Mouse (Mus musculus) forebrain, embryonic 15.5 days (tissue): ENCODE data around the gene Wnt2. TPM values are rescaled to one million over a fixed set of nuclear protein-coding genes. Genes with fewer than 3 reads are reported as not detected.

Experiments used
- polyA plus RNA-seq: library from polyadenylated mRNA; unstranded; fragments of >200 nt; fragmentation: Nextera tagmentation; extraction: Ambion mirVana; gene quantifications from 2 replicates; pipeline ENCODE4 v1.2.1, GENCODE M21; 2015

The Wnt2 gene
- polyA plus RNA-seq, 1 experiment from 2014 or later = 0.19 TPM

Other genes with a start within 250 kb of the Wnt2 start
- gene Asz1, start 78.5 kb upstream of the Wnt2 start, polyA plus RNA-seq = not detected in 2 replicates
- 0.20 and 0.39 TPM in 2 replicates for gene Cftr, start 140.1 kb upstream of the Wnt2 start, polyA plus RNA-seq